Mouse (Mus musculus): ENCODE measurements around the gene Pebp1.

GRCm38 (mm10) chr5:117263566-117263965 is 23.9 kb downstream of the Pebp1 start:
- TF ChIP-seq GATA1 (IDR thresholded peaks at IDR 0.05; ENCODE audit: borderline replicate concordance, low read length) (no peak), FLI1 (IDR thresholded peaks at IDR 0.05; ENCODE audit: low read length) (no peak)
